Mouse (Mus musculus): ENCODE data around the gene Gtpbp8.

DNA sequence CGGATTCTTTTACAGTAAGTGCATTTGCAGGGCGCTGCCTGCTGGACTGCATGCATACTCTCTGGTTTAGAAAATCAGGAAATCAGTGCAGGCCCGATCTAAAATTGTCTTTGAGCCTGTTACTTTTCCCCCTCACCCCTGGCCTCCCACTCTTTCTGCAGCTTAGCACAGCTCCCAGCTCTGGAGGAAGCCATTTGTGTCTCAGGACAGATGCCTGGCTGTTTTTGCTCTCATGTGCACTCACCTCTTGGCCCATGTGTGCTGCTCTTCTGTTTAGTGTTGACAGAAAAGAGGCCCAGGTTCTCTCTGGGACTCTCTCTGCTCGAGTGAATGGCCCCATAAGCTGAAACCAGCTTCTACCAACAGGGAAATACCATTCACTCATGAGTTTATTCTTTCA lies 42.7 kb downstream of the Gtpbp8 start:
- TF ChIP-seq POLR2A (IDR thresholded peaks at IDR 0.05; ENCODE audit: extremely low read depth, insufficient read depth, low read length) (no peak), CTCF (IDR thresholded peaks at IDR 0.05; ENCODE audit: extremely low read depth, insufficient read depth, low read length) (no peak)

Data from cortical plate, adult 2 months (tissue).